Mouse (Mus musculus) spleen, adult 2 months (tissue): Measurements from ENCODE around the gene Nup107. TPM values are rescaled to one million over a fixed set of nuclear protein-coding genes. Genes with fewer than 3 reads are reported as not detected.

ENCODE experiments used
- DNase-seq, 2 experiments: peaks; one replicate each; pipeline versions ENCODE4 v3.0.0 to v3.0.0-alpha.2; 2012 to 2021; ENCODE audit warnings: low spot score in 2 of 2, low read depth in 1 of 2
- H3K27ac ChIP-seq: fragments of 200-500 bp; 2 replicates; pipeline ENCODE4 v1.5.1; 2012; ENCODE audit warnings: low read length, inconsistent platforms; ENCODE audit not compliant: insufficient read depth
- H3K27me3 ChIP-seq: fragments of 200-500 bp; 2 replicates; pipeline ENCODE4 v1.6.1; 2012; ENCODE audit warnings: mild to moderate bottlenecking, moderate library complexity, low read length, inconsistent platforms; ENCODE audit not compliant: control insufficient read depth, insufficient read depth
- H3K36me3 ChIP-seq: fragments of 200-500 bp; 2 replicates; pipeline ENCODE4 v1.6.1; 2012; ENCODE audit warnings: mild to moderate bottlenecking, low read length, inconsistent platforms; ENCODE audit not compliant: control insufficient read depth, insufficient read depth
- H3K4me1 ChIP-seq: fragments of 200-500 bp; 2 replicates; pipeline ENCODE4 v1.6.1; 2011; ENCODE audit warnings: inconsistent platforms; ENCODE audit not compliant: control insufficient read depth, insufficient read depth, insufficient read length
- H3K4me3 ChIP-seq: fragments of 200-500 bp; 2 replicates; pipeline ENCODE4 v1.5.1; 2011; ENCODE audit warnings: mild to moderate bottlenecking, inconsistent platforms; ENCODE audit not compliant: insufficient read depth, insufficient read length; ENCODE audit errors: extremely low read depth
- CTCF ChIP-seq: fragments of 200-500 bp; IDR thresholded peaks from 2 replicates; pipeline ENCODE4 v1.5.1; 2011; ENCODE audit warnings: mild to moderate bottlenecking, inconsistent platforms; ENCODE audit not compliant: insufficient read depth, insufficient read length, insufficient replicate concordance; ENCODE audit errors: extremely low read depth
- POLR2A ChIP-seq: fragments of 200-500 bp; IDR thresholded peaks from 2 replicates; pipeline ENCODE4 v1.6.1; 2011; ENCODE audit warnings: low read depth, low read length, inconsistent platforms
- WGBS: fragments of 180-500 bp; shearing (Covaris S2); methylation state at CpG from one replicate; pipeline ENCODE4 v1.1.7; 2018; 5-methylcytosine and 5-hydroxymethylcytosine counted together
- polyA plus RNA-seq: library from polyadenylated mRNA; depleted of rRNA; stranded (reverse); fragments of >200 nt; gene quantifications from 2 replicates; pipeline ENCODE4 v1.2.3, GENCODE M21; 2012; rRNA removed

Gene Nup107
- polyA plus RNA-seq: 5.8 and 6.0 TPM in 2 replicates

DNA sequence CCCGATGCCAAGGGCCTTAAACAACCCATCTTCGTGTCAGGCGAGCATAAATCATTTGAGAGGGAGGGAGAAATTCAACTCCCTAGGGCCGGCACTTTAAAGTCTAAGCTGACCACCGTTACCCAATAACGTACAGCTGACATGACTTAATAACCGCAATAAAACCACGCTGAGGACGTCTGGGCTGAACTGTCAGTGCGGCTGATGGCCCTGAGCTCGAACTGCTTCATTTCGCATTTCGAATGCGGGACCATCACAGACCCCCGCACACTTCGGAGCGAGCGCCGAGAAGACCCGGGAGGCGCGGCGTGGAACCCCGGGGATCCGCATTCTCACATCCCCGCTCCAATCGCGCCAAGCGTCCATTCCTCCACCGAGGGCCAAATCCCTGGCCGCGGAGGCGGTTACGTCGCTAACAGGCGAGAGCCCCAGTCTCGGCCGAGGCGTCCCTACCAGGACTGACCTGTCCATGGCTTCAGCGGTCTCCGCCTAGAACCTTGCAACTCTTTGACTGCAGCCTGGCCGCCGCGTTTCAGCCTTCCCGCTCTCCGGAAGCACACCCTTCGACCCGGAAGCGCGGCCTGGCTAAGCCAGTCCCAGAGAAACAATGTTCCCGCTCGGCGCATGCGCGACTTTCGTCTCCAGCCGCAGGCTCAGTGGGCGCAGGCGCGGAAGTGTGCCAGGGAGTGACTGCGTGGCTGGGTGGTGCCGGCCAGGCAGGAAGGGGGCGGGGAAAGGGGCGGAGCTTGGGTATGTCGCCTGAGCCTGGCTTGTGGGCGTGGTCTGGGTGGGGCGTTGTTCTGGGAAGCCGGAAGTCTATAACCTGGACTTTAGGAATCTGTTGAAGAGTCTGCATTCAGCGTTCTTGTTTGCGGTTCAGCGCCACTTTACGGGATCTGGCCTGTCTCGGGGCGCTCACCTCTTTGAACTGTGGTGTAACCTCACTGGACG is at the start of gene Nup107:
TSS of gene Nup107 (minus strand) at position 565 of the 951 bp plus-strand sequence.
- TF ChIP-seq CTCF (no peak), POLR2A (peak; percentile 44; the same call in 1 of the 2 replicates)
- DNase-seq: peak; percentile 97 to 100
- no peaks in the 10 kb centered on the region for H3K4me1 ChIP-seq
- H3K4me3 ChIP-seq: peak within 1 kb of the TSS; percentile 100
- no peaks in the 10 kb centered on the region for H3K27me3 ChIP-seq
- H3K27ac ChIP-seq: peak within 1 kb of the TSS; percentile 78
- 0 out of 2 replicates have a peak, but pooled peaks cover 2% of the 10 kb centered on the region for H3K36me3 ChIP-seq
- WGBS: under 1% methylated on average over 75 of the region's 75 CpGs

DNA sequence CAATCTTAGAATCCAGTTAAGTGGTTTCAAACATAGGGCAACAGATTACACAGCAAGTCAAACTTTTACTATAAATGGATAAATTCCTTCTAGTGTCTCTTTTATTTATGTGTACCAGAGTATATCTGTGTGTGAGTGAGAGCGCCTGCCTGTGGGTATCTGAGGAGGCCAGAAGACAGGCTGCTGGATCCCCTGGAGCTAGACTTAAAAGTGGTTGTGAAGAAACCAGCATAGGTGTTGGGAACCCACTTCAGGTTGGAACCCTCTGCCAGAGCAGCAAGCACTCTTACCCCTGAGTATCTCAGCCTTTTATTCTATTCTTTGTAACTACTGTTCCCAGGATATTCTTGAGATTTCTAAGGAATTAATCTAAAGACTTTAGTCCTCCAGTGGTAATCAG is 49.3 kb upstream of the Nup107 start:
- no peaks in the 10 kb centered on the region for H3K36me3 ChIP-seq
- no peak overlapping the region for H3K4me3 ChIP-seq
- TF ChIP-seq POLR2A (no peak), CTCF (no peak)
- no peak overlapping the region for H3K27ac ChIP-seq
- H3K27me3 ChIP-seq: no peaks in the 10 kb centered on the region
- no peak for DNase-seq
- WGBS: 93% methylated on average over 1 of the region's 1 CpGs
- peaks cover 21% of the 10 kb centered on the region; the same call in 1 of the 2 replicates for H3K4me1 ChIP-seq

DNA sequence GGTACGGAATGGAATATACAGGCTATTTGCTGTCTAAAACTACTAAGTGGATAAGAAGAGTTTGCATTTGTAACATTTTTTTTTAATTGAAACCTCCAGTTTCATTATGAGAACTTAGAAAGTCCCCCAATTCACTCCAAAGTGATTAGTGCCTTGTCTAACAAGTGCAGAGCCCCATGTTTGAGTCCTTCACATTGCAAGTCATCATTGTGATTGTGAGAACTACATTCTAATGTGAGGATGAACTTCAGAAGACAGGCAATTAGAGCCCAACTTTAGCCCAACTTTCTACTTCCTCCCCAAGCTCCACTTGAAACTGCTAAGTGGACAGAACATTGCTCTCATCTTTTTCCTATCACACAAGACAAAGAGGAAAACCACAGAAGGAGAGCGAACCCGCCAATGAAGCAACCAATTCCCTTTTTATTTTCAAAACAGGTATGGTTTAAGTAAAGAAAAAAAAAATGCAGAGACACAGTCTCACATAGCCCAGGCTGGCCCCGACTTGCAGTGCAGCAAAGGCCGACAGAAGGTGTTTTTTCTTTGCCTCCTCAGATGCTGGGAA is 48.0 kb upstream of the Nup107 start:
- H3K4me3 ChIP-seq: peak overlapping the region; percentile 22; the same call in 1 of the 2 replicates
- peak overlapping the region; percentile 39; the same call in 1 of the 2 replicates for H3K27ac ChIP-seq
- H3K4me1 ChIP-seq: peaks cover 21% of the 10 kb centered on the region; the same call in 1 of the 2 replicates
- no peak for DNase-seq
- H3K36me3 ChIP-seq: no peaks in the 10 kb centered on the region
- H3K27me3 ChIP-seq: no peaks in the 10 kb centered on the region
- WGBS: 31% methylated on average over 5 of the region's 5 CpGs
- TF ChIP-seq CTCF (no peak), POLR2A (no peak)

DNA sequence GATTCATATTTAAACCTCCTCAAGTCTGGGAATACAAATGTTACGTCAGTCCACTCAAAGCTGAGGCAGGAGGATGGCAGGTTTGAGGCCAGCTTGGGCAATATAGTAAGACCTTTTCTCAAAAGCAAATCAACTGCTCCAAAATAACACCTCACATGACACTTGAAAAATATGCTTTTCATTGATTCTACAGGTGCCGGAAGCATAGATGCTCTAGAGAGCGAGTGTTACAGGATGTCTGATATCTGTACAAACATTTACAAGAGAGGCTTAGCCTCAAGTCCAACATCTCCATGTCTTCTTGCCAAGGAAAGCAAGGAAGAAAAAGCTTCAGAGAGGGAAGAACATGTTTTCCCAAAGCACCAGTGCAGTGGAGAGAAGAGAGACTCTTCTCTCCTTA is 47.2 kb upstream of the Nup107 start:
- H3K27ac ChIP-seq: no peak overlapping the region
- H3K4me3 ChIP-seq: no peak overlapping the region
- WGBS: 76% methylated on average over 3 of the region's 3 CpGs
- TF ChIP-seq CTCF (no peak), POLR2A (no peak)
- DNase-seq: no peak
- H3K36me3 ChIP-seq: no peaks in the 10 kb centered on the region
- H3K4me1 ChIP-seq: peaks cover 21% of the 10 kb centered on the region; the same call in 1 of the 2 replicates
- no peaks in the 10 kb centered on the region for H3K27me3 ChIP-seq

DNA sequence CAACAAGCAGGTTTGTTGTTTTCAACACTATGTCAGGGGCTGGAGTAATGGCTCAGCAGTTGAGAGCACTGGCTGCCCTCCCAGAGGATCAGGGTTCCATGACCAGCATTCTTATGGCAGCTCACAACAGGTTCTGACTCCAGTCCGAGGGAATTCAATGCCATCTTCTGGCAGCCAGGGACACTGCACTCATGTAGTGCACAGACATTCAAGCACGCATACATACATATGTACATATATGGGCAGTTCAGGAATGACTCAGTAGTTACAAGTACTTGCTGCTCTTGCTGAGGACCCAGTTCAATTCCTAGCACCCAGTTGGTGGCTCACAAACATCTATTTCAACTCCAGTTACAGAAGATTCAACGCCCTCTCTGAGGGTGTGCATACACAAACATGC is 46.4 kb upstream of the Nup107 start:
- no peak for TF ChIP-seq CTCF
- no peak for TF ChIP-seq POLR2A
- no peak overlapping the region for H3K4me3 ChIP-seq
- H3K27ac ChIP-seq: no peak overlapping the region
- WGBS: 87% methylated on average over 3 of the region's 3 CpGs
- H3K36me3 ChIP-seq: no peaks in the 10 kb centered on the region
- no peak for DNase-seq
- H3K4me1 ChIP-seq: peaks cover 21% of the 10 kb centered on the region; the same call in 1 of the 2 replicates
- H3K27me3 ChIP-seq: no peaks in the 10 kb centered on the region

DNA sequence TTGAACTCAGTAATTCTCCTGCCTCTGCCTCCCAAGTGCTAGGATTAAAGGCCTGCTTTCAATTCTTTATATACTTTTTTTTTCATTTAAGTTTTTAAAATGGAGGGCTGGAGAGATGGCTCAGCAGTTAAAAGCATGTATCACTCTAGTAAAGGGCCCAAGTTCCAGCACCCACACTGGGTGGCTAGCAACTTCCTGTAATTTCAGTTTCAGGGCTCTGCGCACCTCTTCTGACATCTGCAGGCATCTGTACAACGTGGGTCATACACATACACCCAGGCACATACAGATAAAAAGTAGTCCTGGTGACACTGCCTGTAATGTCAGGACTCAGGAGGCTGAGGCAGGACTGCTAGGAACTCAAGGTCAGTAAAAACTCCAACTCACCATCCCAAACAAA is 43.8 kb upstream of the Nup107 start:
- Histone ChIP-seq H3K4me3 (no peak overlapping the region), H3K4me1 (peaks cover 37% of the 10 kb centered on the region; the same call in 1 of the 2 replicates), H3K27ac (no peak overlapping the region), H3K36me3 (no peaks in the 10 kb centered on the region), H3K27me3 (no peaks in the 10 kb centered on the region)
- 4% methylated on average over 2 of the region's 2 CpGs for WGBS
- TF ChIP-seq POLR2A (no peak), CTCF (no peak)
- DNase-seq: peak in 1 of 2 experiments; percentile 40
